Mouse (Mus musculus) ovary, adult 18-20 months (tissue): Measurements from ENCODE around the gene Ttll1.
"Not testable (repeated sequence)": the region's sequence is repeated elsewhere in the genome, so short reads cannot be mapped to it uniquely, and the experiment has no call there.

Experiments
- DNase-seq: peaks from one replicate; pipeline ENCODE4 v3.0.0; 2022; ENCODE audit warnings: low spot score, mixed read lengths

Gene Ttll1

GRCm38 (mm10) chr15:83523638-83524332, 13.1 kb upstream of the Ttll1 start:
- DNase-seq = no peak

GRCm38 (mm10) chr15:83523196-83523595, 12.5 kb upstream of the Ttll1 start:
- no peak for DNase-seq

- DNase-seq = peak; percentile 43
These were observed 10.2 kb upstream of the Ttll1 start for GRCm38 (mm10) chr15:83520861-83521382.

- DNase-seq = peak; percentile 61
These were observed 7.7 kb upstream of the Ttll1 start for GRCm38 (mm10) chr15:83518215-83519048.

GRCm38 (mm10) chr15:83515018-83515417, 4.3 kb upstream of the Ttll1 start:
- DNase-seq = no peak

GRCm38 (mm10) chr15:83512489-83513281, 2.0 kb upstream of the Ttll1 start:
- no peak for DNase-seq

- no peak for DNase-seq
These were observed 516 bp downstream of the Ttll1 start for GRCm38 (mm10) chr15:83509950-83510804.

- DNase-seq = not testable (repeated sequence)
These were observed 9.2 kb downstream of the Ttll1 start for GRCm38 (mm10) chr15:83501483-83501882.

GRCm38 (mm10) chr15:83500352-83500751, 10.3 kb downstream of the Ttll1 start:
- DNase-seq = no peak

- no peak for DNase-seq
These were observed 11.4 kb downstream of the Ttll1 start for GRCm38 (mm10) chr15:83499211-83499755.

- DNase-seq = no peak
These were observed 13.4 kb downstream of the Ttll1 start for GRCm38 (mm10) chr15:83497299-83497698.

GRCm38 (mm10) chr15:83495787-83496367, 14.8 kb downstream of the Ttll1 start:
- no peak for DNase-seq

- no peak for DNase-seq
These were observed 15.5 kb downstream of the Ttll1 start for GRCm38 (mm10) chr15:83495195-83495594.

- DNase-seq = no peak
These were observed 16.1 kb downstream of the Ttll1 start for GRCm38 (mm10) chr15:83494572-83494920.

GRCm38 (mm10) chr15:83493856-83494571, 16.7 kb downstream of the Ttll1 start:
- DNase-seq = no peak

- DNase-seq = no peak
These were observed 18.8 kb downstream of the Ttll1 start for GRCm38 (mm10) chr15:83491891-83492290.

- DNase-seq = no peak
These were observed 21.2 kb downstream of the Ttll1 start for GRCm38 (mm10) chr15:83489471-83489870.

- DNase-seq = no peak
These were observed 23.1 kb downstream of the Ttll1 start for GRCm38 (mm10) chr15:83487477-83488115.

GRCm38 (mm10) chr15:83484311-83484710, 26.4 kb downstream of the Ttll1 start:
- no peak for DNase-seq

- DNase-seq = no peak
These were observed 27.2 kb downstream of the Ttll1 start for GRCm38 (mm10) chr15:83483482-83483881.
